Mouse (Mus musculus) stomach, embryonic 14.5 days (tissue): Measurements from ENCODE around the gene Lsamp. TPM values are rescaled to one million over a fixed set of nuclear protein-coding genes. Genes with fewer than 3 reads are reported as not detected.

ENCODE experiments used
- ATAC-seq: fragments of 200-750 bp; cut with Nextera tagmentation; 2 replicates; pipeline ENCODE4 v1.8.0; 2017; ENCODE audit warnings: low read depth, moderate TSS enrichment; ENCODE audit not compliant: insufficient number of reproducible peaks, insufficient read depth, low FRiP score
- H3K27ac ChIP-seq: fragments of 300-500 bp; sonication (generic); 2 replicates; pipeline ENCODE4 v1.5.1; 2014; ENCODE audit warnings: mild to moderate bottlenecking, low read length, moderate library complexity, mixed read lengths
- H3K27me3 ChIP-seq: fragments of 300-500 bp; sonication (generic); 2 replicates; pipeline ENCODE4 v1.6.1; 2014; ENCODE audit warnings: low read length, control low read depth, mixed read lengths; ENCODE audit not compliant: control insufficient read depth, insufficient read depth
- H3K36me3 ChIP-seq: fragments of 300-500 bp; sonication (generic); 2 replicates; pipeline ENCODE4 v1.6.1; 2014; ENCODE audit warnings: mild to moderate bottlenecking, control low read depth, low read length, moderate library complexity, mixed read lengths; ENCODE audit not compliant: control insufficient read depth, insufficient read depth
- H3K4me1 ChIP-seq: fragments of 300-500 bp; sonication (generic); 2 replicates; pipeline ENCODE4 v1.6.1; 2014; ENCODE audit warnings: low read length, control low read depth, mixed read lengths; ENCODE audit not compliant: control insufficient read depth, insufficient read depth
- H3K4me2 ChIP-seq: fragments of 300-500 bp; sonication (generic); replicated peaks from 2 replicates; pipeline ENCODE4 v1.6.1; 2014; ENCODE audit warnings: low read depth, low read length, control low read depth
- H3K4me3 ChIP-seq: fragments of 300-500 bp; sonication (generic); 2 replicates; pipeline ENCODE4 v1.5.1; 2014; ENCODE audit warnings: low read depth, low read length, control low read depth
- H3K9ac ChIP-seq: fragments of 300-500 bp; sonication (generic); replicated peaks from 2 replicates; pipeline ENCODE4 v1.6.1; 2014; ENCODE audit warnings: low read depth, mild to moderate bottlenecking, control low read depth, low read length, moderate library complexity, mixed read lengths
- H3K9me3 ChIP-seq: fragments of 300-500 bp; sonication (generic); 2 replicates; pipeline ENCODE4 v1.6.1; 2016; ENCODE audit warnings: low read depth, low read length, control low read depth; ENCODE audit not compliant: control insufficient read depth
- WGBS: fragments of 180-500 bp; shearing (Covaris S2); extraction: QIAGEN DNeasy Blood & Tissue Kit; methylation state at CpG from one replicate; pipeline ENCODE4 v1.1.7; 2014; 5-methylcytosine and 5-hydroxymethylcytosine counted together
- polyA plus RNA-seq: library from polyadenylated mRNA; unstranded; fragments of >200 nt; fragmentation: Nextera tagmentation; extraction: Ambion mirVana; gene quantifications from 2 replicates; pipeline ENCODE4 v1.2.1, GENCODE M21; 2014

Lsamp gene
- polyA plus RNA-seq, 1 experiment from 2014 or later, result 15.6 TPM

DNA sequence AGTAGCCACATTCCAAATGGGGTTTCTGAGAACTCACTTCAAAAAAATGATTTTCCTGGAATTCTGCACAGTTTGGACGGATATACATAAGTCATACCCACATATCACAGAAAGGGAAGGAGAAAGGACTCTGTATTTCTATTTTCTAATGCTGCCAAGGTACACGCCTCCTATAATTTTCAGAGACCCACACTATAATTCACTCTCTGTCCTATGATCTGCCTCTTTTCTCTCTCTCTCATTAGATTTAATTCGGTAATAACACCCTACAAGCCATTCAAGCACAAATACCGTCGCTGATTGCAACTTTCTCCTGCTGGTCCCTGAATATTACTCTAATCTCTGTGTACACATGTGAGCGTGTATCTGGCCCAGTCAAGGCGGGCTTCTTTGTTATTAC, 311.1 kb downstream of the Lsamp start:
- no peaks in the 10 kb centered on the region for H3K36me3 ChIP-seq
- H3K9ac ChIP-seq, result no peak overlapping the region
- H3K4me2 ChIP-seq, result no peak overlapping the region
- H3K27ac ChIP-seq, result no peak overlapping the region
- 69% methylated on average over 7 of the region's 7 CpGs for WGBS
- no peaks in the 10 kb centered on the region for H3K9me3 ChIP-seq
- H3K4me1 ChIP-seq, result no peaks in the 10 kb centered on the region
- no peak for ATAC-seq
- H3K27me3 ChIP-seq, result no peaks in the 10 kb centered on the region
- H3K4me3 ChIP-seq, result no peak overlapping the region

DNA sequence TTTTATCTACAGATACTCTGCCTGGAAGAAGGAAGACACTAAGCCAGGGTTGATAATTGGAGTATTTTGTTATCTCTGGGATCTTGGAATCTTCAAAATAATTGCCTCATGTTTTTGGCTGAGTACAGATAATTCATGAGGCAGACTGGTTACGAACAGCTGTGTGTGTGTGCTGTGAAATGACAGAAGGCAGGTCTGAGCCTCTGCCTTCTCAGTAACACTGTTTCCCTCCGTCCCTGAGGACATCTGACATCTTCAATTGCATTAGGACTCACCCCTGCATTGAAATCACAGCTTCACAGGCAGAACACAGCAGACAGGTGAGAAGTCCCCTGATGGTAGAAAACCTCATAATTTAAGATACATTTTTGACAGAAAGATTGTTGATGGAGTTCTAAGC, 323.5 kb downstream of the Lsamp start:
- Histone ChIP-seq H3K4me2 (no peak overlapping the region), H3K27ac (no peak overlapping the region), H3K27me3 (no peaks in the 10 kb centered on the region), H3K9me3 (no peaks in the 10 kb centered on the region), H3K4me3 (no peak overlapping the region), H3K36me3 (no peaks in the 10 kb centered on the region), H3K4me1 (no peaks in the 10 kb centered on the region), H3K9ac (no peak overlapping the region)
- ATAC-seq, result no peak
- 49% methylated on average over 2 of the region's 2 CpGs for WGBS

DNA sequence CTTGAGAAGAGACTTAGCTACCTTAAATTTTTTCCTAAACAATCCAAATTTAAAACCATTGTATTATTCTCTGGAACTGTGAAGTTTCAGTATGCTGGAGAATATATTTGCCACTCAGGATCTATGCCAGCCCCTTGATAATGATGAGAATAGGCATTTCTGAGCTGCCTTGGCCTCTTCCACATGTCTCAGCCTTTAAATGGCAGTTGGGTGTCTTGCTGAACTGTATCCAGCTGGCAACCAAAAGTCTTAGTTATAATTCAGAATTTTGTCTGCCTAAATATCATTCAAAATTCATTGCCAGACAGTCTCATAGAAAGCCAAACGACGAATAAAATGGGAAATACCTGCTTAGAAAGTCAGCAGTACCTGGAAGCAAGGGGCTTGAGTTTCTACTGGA, 332.0 kb downstream of the Lsamp start:
- no peak for ATAC-seq

DNA sequence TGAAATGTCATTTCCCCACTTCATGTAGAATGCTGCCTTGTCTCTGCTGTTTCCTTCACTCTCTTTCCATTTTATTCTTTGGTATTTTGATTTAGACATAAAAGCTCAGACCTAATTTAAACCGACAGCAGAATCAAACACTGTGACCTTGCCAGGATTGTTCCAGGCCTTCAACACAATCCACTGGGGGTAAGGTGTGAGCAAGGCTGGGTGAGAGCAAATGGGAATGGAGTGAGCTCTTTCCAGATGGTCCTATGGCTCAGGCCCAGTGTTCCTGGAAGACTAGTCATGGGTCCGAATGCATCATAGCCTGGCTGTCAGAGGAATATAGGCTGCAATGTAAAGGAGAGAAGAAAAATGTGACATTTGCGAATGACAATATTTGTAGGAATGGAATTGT, 340.6 kb downstream of the Lsamp start:
- H3K4me3 ChIP-seq, result no peak overlapping the region
- no peak overlapping the region for H3K4me2 ChIP-seq
- H3K27ac ChIP-seq, result no peak overlapping the region
- WGBS, result 93% methylated on average over 3 of the region's 3 CpGs
- no peaks in the 10 kb centered on the region for H3K4me1 ChIP-seq
- no peak for ATAC-seq
- no peaks in the 10 kb centered on the region for H3K9me3 ChIP-seq
- no peaks in the 10 kb centered on the region for H3K27me3 ChIP-seq
- no peak overlapping the region for H3K9ac ChIP-seq
- H3K36me3 ChIP-seq, result no peaks in the 10 kb centered on the region

More for the DNA sequence above, 332.0 kb downstream of the Lsamp start:
- no peaks in the 10 kb centered on the region for H3K36me3 ChIP-seq
- no peaks in the 10 kb centered on the region for H3K27me3 ChIP-seq
- H3K4me3 ChIP-seq, result no peak overlapping the region
- no peaks in the 10 kb centered on the region for H3K4me1 ChIP-seq
- H3K9ac ChIP-seq, result no peak overlapping the region
- no peak overlapping the region for H3K4me2 ChIP-seq
- no peaks in the 10 kb centered on the region for H3K9me3 ChIP-seq
- 88% methylated on average over 2 of the region's 2 CpGs for whole genome bisulfite sequencing
- no peak overlapping the region for H3K27ac ChIP-seq

DNA sequence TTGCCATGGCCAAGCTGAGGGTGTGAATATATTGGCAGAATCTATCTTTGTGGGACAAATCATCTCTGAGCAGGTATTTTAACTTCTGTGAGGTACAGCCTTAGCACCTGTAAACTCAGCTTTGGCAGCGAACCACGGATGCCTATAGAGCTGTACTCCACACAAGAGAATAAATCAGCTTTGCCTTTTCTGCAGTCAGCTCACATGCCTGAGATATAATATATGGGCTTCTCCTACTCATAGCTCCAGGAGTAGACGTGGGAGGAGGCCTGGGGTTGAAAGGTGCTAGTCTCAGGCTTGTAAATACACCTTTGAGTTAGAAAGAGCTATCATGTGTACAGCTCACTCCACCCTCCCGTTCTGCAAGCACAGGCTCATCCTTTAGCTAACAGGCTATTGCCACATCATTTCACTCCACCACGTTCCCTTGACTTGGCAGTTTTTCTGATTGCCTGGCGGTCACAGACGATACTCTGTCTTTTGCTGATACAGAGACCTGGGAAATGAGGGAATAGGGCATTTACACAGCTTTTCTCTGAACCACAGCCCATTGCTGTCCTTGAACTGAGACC, 344.2 kb downstream of the Lsamp start:
- Histone ChIP-seq H3K27ac (no peak overlapping the region), H3K36me3 (no peaks in the 10 kb centered on the region), H3K9me3 (no peaks in the 10 kb centered on the region), H3K4me1 (no peaks in the 10 kb centered on the region), H3K9ac (no peak overlapping the region), H3K27me3 (no peaks in the 10 kb centered on the region), H3K4me3 (no peak overlapping the region), H3K4me2 (no peak overlapping the region)
- WGBS, result 55% methylated on average over 7 of the region's 7 CpGs
- ATAC-seq, result peak; percentile 14; the same call in 1 of the 2 replicates

DNA sequence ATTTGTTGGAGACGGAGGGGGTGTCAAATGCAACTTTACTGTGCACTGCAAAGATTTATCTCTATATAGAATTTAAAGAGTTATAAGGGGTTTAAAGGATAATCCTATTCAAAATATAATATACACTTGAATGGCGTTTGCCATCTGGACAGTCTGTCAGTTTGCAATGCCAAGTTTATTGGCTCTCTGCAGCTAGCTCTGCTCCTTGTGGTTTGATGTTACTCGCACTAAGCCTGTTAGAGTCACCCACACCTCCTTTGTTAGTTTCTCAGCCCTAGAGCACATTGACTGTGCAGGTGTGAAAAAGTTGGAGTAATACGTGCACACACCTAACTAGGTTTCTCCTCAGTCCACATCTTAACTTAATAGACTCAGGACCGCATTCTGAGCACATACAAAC, 385.5 kb downstream of the Lsamp start:
- Histone ChIP-seq H3K9me3 (no peaks in the 10 kb centered on the region), H3K4me3 (no peak overlapping the region), H3K9ac (no peak overlapping the region), H3K36me3 (no peaks in the 10 kb centered on the region), H3K27ac (no peak overlapping the region), H3K27me3 (no peaks in the 10 kb centered on the region), H3K4me2 (no peak overlapping the region), H3K4me1 (no peaks in the 10 kb centered on the region)
- WGBS, result 66% methylated on average over 5 of the region's 5 CpGs
- no peak for ATAC-seq

DNA sequence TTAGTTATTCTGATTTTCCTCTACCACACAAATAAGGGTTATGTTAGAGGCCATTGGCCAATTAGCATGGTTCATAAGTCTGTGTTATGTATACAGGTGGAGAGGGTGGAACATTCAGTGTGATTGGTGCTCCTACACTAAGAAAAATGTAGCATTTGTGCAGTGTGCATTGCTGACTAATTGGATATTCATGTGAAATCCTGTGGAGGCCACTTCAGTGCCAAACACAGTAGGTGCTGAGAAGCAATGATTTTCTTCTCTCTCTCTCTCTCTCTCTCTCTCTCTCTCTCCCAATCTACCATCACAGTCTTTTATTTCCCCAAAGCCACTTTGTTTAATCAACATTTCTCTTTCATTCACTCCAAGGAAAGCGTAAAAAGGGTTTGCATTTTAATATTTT, 387.1 kb downstream of the Lsamp start:
- H3K36me3 ChIP-seq, result no peaks in the 10 kb centered on the region
- no peaks in the 10 kb centered on the region for H3K9me3 ChIP-seq

DNA sequence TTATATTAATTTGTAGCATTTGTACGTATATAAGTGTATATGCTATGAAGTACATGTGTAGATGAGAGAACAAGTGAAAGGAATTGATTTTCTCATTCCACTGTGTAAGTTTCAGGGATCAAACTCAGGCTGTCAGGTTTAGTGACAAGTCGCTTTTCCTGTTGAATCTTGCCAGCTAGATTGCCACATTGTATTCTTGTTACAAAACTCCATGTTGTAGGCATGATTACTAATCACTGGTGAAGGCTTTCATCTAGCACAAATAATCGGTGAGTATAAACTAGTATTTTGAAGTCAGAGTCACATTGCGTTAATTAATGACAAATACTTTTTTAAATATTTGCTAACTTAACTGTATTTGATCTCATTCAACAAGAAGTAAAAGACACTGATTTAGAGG, 391.2 kb downstream of the Lsamp start:
- H3K4me3 ChIP-seq, result no peak overlapping the region
- no peak overlapping the region for H3K9ac ChIP-seq
- no peaks in the 10 kb centered on the region for H3K36me3 ChIP-seq
- no peak overlapping the region for H3K4me2 ChIP-seq
- no peak overlapping the region for H3K27ac ChIP-seq
- no peak for ATAC-seq
- 76% methylated on average over 4 of the region's 4 CpGs for WGBS
- H3K9me3 ChIP-seq, result no peaks in the 10 kb centered on the region
- H3K4me1 ChIP-seq, result no peaks in the 10 kb centered on the region
- no peaks in the 10 kb centered on the region for H3K27me3 ChIP-seq

More for the DNA sequence above, 387.1 kb downstream of the Lsamp start:
- Histone ChIP-seq H3K4me1 (no peaks in the 10 kb centered on the region), H3K4me2 (no peak overlapping the region), H3K4me3 (no peak overlapping the region), H3K27me3 (no peaks in the 10 kb centered on the region), H3K9ac (no peak overlapping the region), H3K27ac (no peak overlapping the region)
- 90% methylated on average over 1 of the region's 1 CpGs for WGBS
- no peak for ATAC-seq

DNA sequence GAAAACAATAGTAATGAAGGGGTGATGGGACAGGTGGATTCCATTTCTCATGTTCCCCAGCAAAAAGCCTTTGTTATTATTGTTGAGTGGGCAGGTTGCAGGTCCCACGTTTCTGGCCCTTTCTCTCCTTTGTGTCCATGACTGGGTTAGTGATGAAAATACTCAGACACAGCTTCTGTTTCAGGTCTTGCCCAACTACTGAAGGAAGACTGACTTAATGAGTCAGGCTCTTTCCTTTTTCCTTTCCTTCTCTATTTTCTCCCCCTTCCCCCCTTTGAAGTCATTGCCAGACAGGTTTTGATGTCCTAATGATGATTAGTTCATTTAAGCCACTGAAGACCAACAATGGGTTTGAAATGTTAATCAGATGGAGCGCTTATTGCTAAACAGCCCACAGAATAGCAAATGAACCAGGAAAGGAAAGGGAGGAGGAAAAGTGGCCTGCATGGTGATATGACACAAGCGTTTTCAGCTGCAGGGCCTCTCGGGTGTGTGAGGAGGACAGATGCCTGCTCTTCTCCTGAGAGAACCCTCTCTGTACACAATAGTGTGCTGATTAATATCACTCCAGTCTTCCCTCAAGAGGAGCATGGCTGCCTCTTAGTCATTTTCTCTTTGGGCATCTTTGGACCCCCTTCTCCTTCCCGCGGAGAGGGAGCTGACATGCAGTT, 393.1 kb downstream of the Lsamp start:
- WGBS, result 72% methylated on average over 6 of the region's 6 CpGs
- no peak for ATAC-seq
- no peak overlapping the region for H3K9ac ChIP-seq

More for the DNA sequence above, 393.1 kb downstream of the Lsamp start:
- Histone ChIP-seq H3K9me3 (no peaks in the 10 kb centered on the region), H3K4me3 (no peak overlapping the region), H3K4me1 (no peaks in the 10 kb centered on the region), H3K27me3 (no peaks in the 10 kb centered on the region), H3K36me3 (no peaks in the 10 kb centered on the region), H3K4me2 (no peak overlapping the region), H3K27ac (no peak overlapping the region)
